Mouse (Mus musculus): ENCODE data around the gene Clcnkb. TPM values are rescaled to one million over a fixed set of nuclear protein-coding genes. Genes with fewer than 3 reads are reported as not detected.

The Clcnkb gene
- total RNA-seq, 2 experiments from 2014 or later: 0.36 to 0.57 TPM

- no peak for DNase-seq
Measured at GRCm38 (mm10) chr4:141433191-141433590, 17.4 kb upstream of the Clcnkb start.

DNA sequence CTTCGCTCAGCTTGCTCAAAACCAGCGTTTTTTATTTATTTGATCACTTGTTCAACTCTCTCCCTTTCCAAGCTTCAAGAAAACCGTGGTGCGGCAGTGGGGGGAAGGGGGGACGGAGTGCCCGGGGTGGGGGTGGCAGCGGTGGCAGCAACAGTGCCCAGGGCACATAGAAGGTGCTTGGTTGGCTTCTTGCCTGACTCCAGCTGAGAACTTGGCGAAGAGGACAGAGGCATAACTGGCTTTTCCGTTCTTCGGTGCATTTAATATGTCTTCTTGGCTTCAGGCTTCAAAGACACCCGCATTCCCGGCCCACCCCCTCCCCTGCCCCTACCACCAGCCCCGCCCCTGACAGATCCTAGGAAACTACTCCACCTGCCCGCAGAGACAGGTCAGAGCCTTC is 16.9 kb upstream of the Clcnkb start:
- DNase-seq: no peak

DNA sequence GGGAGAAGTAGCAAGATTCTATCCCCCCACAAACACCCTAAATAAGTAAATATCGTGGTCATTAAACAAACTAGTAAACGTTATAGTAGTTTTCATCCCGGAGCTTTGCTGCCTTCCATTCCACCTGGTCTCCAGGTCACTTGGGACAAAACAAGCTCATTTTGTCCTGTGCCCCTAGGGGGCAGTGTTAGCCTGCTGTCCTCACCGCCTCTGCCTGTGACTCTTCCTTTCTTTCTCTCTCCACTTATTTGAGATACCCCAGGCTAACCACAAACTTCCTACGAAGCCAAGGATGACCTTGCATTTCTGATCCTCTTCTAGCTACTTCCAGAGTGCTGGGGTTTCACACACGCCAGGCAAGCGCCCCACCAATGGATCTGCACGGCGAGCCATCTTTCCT is 15.2 kb upstream of the Clcnkb start:
- peak; percentile 75 to 88 for DNase-seq

- peak in 1 of 2 experiments; percentile 61 for DNase-seq
Measured at GRCm38 (mm10) chr4:141429847-141430246, 14.0 kb upstream of the Clcnkb start.

DNA sequence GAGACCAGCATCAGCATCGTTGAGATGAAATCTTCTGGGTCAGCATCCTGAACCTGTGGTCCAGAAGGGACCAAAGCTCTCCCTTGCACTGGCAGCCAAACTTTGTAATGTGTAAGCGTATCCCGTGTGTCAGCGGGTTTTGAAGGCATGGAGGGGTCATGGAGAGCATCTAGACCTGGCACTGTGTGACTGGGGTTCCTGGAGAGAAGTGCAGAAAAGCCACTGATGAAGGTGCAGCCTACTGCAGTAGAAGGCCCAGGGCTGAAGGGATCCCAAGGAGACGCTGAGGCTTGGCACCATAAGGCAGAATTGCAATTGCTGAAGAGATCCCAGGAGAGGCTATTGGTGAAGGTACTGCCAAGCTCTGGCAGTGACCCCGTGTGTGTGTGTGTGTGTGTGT is 13.6 kb upstream of the Clcnkb start:
- no peak for DNase-seq

DNA sequence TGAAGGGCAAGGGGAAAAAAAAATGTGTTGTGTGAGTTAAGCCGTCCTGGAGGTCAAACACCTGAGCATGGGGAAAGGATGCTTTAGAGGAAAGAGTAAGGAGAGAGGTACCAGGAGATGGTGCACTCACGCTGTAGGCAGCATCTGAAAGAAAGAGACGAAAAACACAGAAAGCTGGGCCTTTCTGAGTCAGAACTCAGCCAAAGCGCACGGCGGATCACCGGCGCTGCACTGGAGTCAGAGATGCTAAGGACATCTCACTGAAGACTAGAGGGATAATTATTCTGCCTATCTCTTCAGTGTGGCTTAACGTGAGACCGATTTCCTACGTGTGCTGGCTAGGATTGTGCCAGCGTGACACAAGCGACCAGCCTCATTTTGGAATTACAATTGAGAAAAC is 12.1 kb upstream of the Clcnkb start:
- DNase-seq: no peak

GRCm38 (mm10) chr4:141426796-141427745 is 11.3 kb upstream of the Clcnkb start:
- peak; percentile 55 to 59 for DNase-seq

GRCm38 (mm10) chr4:141425484-141426479 is 10.0 kb upstream of the Clcnkb start:
- DNase-seq: peak; percentile 82 to 84

GRCm38 (mm10) chr4:141423691-141424431 is 8.0 kb upstream of the Clcnkb start:
- DNase-seq: peak in 1 of 2 experiments; percentile 33

- peak; percentile 68 to 69 for DNase-seq
Measured at GRCm38 (mm10) chr4:141423288-141423687, 7.5 kb upstream of the Clcnkb start.

- peak in 1 of 2 experiments; percentile 49 for DNase-seq
Measured at GRCm38 (mm10) chr4:141422841-141423240, 7.0 kb upstream of the Clcnkb start.

GRCm38 (mm10) chr4:141421423-141421822 is 5.6 kb upstream of the Clcnkb start:
- DNase-seq: peak; percentile 88 to 90

GRCm38 (mm10) chr4:141420886-141421285 is 5.1 kb upstream of the Clcnkb start:
- DNase-seq: peak; percentile 57 to 64

- peak in 1 of 2 experiments; percentile 56 for DNase-seq
Measured at GRCm38 (mm10) chr4:141420192-141420829, 4.5 kb upstream of the Clcnkb start, which contains the start of gene Hspb7. TSS of gene Hspb7 (plus strand) at chr4:141420779.

GRCm38 (mm10) chr4:141419398-141420191 is 3.8 kb upstream of the Clcnkb start:
- peak; percentile 24 to 65 for DNase-seq

DNA sequence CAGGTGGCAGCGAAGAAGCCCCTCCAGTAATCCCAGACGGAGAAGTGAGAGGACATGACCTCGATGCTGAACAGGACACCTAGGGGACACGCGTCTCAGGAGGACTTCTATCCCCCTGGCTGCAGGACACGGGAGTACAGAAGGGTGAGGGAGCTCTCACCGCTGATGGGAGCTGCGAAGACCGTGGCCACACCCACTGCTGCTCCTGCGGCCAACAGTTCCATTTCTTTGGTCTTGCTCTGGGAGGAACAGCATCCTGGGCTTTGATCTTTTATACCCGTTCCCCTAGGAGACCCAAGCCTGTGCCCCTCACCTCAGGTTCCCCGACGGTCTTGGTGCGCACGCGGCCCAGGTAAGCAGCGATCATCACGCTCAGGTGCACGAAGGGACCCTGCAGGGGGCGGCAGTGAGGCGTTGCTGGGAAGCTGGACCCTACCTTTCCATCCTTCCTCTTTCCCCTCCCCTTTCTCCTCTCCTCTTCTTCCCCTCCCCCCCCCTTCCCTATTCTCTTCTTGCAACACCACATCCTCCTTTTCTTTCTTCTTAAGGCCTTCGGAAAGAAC is 4.3 kb downstream of the Clcnkb start:
- no peak for DNase-seq

GRCm38 (mm10) chr4:141408577-141408976 is 7.2 kb downstream of the Clcnkb start:
- no peak for DNase-seq

DNA sequence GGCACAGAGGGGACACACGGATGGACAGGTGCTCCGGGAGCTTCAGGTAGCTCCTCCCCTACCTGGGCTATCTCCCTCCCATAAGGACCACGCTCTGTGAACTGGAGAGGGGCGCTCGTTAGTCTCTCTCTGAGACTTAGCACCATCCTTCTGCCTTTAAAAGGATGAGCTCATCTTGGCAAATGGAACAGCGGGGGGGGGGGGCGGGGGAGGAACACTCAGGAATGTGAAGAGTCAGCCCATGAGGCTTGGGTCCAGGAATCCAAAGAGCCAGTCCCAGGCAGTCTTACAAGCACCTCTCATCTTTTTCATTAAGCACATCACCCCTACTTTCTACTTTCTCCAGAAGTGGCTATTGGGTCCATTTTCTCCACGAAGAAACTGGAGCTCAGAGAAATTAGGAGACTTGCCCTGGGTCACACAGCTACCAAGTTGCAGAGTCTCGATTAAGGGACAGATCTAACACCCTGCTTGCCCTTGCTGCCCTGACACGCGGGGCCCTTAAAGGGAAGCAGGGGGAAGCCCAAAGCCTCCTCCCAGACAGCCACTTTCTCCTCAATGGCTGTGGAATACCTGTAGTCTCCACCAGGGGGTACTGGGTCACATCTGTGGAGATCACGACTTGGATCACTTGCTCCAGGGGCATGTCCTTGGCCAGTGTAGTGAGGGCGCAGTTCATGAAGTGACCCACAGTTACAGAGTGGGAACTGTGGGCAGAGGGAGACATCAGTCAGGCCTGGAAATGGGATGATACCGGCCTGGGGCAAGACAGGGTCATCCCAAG is 9.1 kb downstream of the Clcnkb start:
- DNase-seq: peak; percentile 62 to 77

DNA sequence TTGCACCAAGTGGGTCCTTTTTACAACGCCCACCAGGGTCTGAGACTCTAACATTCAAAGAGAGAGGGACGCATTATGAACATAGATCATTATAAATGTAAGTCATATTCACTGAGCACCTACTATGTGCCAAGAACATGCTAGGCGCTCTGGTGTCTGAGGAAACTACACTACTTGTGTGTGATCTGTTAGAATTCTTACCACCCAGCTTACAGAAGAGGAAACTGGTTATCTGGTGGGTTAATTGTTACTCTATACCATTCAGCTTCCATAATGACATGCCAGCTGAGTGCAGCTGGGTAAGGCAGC is 10.5 kb downstream of the Clcnkb start:
- no peak for DNase-seq

Measured in heart, adult 18-20 months (tissue).